23 mouse cellular contexts compared by ENCODE assay signal in the genomic region with DNA sequence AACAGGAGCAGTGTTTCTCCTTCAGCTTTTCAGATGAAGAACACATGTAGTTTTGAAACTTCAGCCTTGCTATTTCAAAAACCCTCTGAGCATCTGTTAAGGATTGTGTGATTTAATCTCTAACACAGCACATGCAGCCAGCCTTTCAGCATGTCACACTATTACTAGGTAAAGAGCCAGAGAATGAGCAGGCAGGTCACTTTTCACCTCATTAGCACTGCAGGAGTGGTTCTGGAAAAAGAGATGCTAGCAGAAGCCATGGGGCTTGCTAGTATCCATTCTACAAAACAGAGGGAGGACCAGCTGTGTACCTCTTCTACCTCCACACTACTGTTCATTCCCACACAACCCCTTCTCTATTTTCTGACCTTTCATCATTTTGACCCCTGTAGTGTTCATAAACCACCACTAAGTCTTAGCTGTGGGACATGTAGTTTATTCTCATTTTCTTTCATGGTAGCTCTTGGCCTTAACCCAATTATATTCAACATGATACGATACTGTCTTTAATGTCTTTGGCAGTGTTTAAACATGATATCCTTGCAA.
DNase-seq lines count a peak whose midpoint lies in the region; ATAC-seq lines count a peak whose summit lies in the region.
"Had no signal": no experiment of that assay in that cellular context is flagged by ENCODE, and none has a peak within 500 bp of the region (broad histone marks: within the 10 kb centered on the region; RNA-seq: fewer than 3 reads in every experiment).

No protein-coding gene starts in this region.

- no peak overlapping the region for H3K27ac ChIP-seq in embryonic facial prominence, embryonic 11.5 days (replicated peaks; ENCODE audit: low read depth, low read length)
- H3K27ac ChIP-seq in embryonic facial prominence, embryonic 10.5 days (replicated peaks), result no peak overlapping the region
- no peak overlapping the region for H3K27ac ChIP-seq in midbrain, embryonic 13.5 days
- H3K27ac ChIP-seq in midbrain, embryonic 10.5 days (replicated peaks), result no peak overlapping the region
- H3K27ac ChIP-seq: hindbrain, embryonic 13.5 days had no signal

- H3K4me2 ChIP-seq in embryonic facial prominence, embryonic 11.5 days (ENCODE audit: low read depth, low read length), result no peak overlapping the region
- no peak overlapping the region for H3K4me2 ChIP-seq in midbrain, embryonic 13.5 days (replicated peaks)
- H3K4me2 ChIP-seq: heart, embryonic 12.5 days; hindbrain, embryonic 13.5 days had no signal

- no peaks in the 10 kb centered on the region for H3K36me3 ChIP-seq in embryonic facial prominence, embryonic 11.5 days (replicated peaks; ENCODE audit: control insufficient read depth, insufficient read depth, low read depth, low read length)
- no peaks in the 10 kb centered on the region for H3K36me3 ChIP-seq in embryonic facial prominence, embryonic 10.5 days (replicated peaks)
- H3K36me3 ChIP-seq in midbrain, embryonic 13.5 days, result no peaks in the 10 kb centered on the region
- no peaks in the 10 kb centered on the region for H3K36me3 ChIP-seq in midbrain, embryonic 10.5 days
- H3K36me3 ChIP-seq: G1E; heart, embryonic 12.5 days; hindbrain, embryonic 13.5 days had no signal

- no peak; the same call in 1 of the 2 replicates for ATAC-seq in embryonic facial prominence, embryonic 11.5 days (replicated peaks; ENCODE audit: insufficient number of reproducible peaks, low FRiP score, low TSS enrichment, low read depth)
- peak; percentile 27; the same call in 1 of the 2 replicates for ATAC-seq in midbrain, embryonic 13.5 days
- no peak for ATAC-seq in CD4-positive, CD25-positive, alpha-beta regulatory T cell, adult 4 months
- ATAC-seq: intestine, embryonic 16.5 days had no signal

- no peak overlapping the region for H3K4me3 ChIP-seq in embryonic facial prominence, embryonic 11.5 days (ENCODE audit: low read depth, low read length)
- no peak overlapping the region for H3K4me3 ChIP-seq in embryonic facial prominence, embryonic 10.5 days
- H3K4me3 ChIP-seq in midbrain, embryonic 13.5 days (replicated peaks), result no peak overlapping the region
- no peak overlapping the region for H3K4me3 ChIP-seq in midbrain, embryonic 10.5 days
- H3K4me3 ChIP-seq: heart, embryonic 12.5 days; hindbrain, embryonic 13.5 days; myocyte had no signal

- no peaks in the 10 kb centered on the region for H3K27me3 ChIP-seq in embryonic facial prominence, embryonic 11.5 days (ENCODE audit: control insufficient read depth, insufficient read depth, low read length)
- H3K27me3 ChIP-seq in embryonic facial prominence, embryonic 10.5 days (replicated peaks; ENCODE audit: low read depth, poor library complexity, severe bottlenecking), result no peaks in the 10 kb centered on the region
- no peaks in the 10 kb centered on the region for H3K27me3 ChIP-seq in midbrain, embryonic 13.5 days
- H3K27me3 ChIP-seq in midbrain, embryonic 10.5 days (ENCODE audit: low read depth, poor library complexity, severe bottlenecking), result no peaks in the 10 kb centered on the region
- H3K27me3 ChIP-seq: heart, embryonic 12.5 days; hindbrain, embryonic 13.5 days had no signal

- no peak overlapping the region for H3K9ac ChIP-seq in embryonic facial prominence, embryonic 11.5 days (replicated peaks; ENCODE audit: low read length)
- H3K9ac ChIP-seq in midbrain, embryonic 13.5 days (replicated peaks), result no peak overlapping the region
- H3K9ac ChIP-seq: heart, embryonic 12.5 days; hindbrain, embryonic 13.5 days had no signal

- H3K4me1 ChIP-seq in embryonic facial prominence, embryonic 11.5 days (ENCODE audit: control insufficient read depth, insufficient read depth, low read length), result no peaks in the 10 kb centered on the region
- H3K4me1 ChIP-seq in embryonic facial prominence, embryonic 10.5 days, result no peaks in the 10 kb centered on the region
- no peaks in the 10 kb centered on the region for H3K4me1 ChIP-seq in midbrain, embryonic 13.5 days (replicated peaks)
- H3K4me1 ChIP-seq in midbrain, embryonic 10.5 days, result no peaks in the 10 kb centered on the region
- H3K4me1 ChIP-seq: heart, embryonic 12.5 days; hindbrain, embryonic 13.5 days had no signal

- WGBS in embryonic facial prominence, embryonic 11.5 days, result 79% methylated on average over 1 of the region's 1 CpGs
- WGBS in embryonic facial prominence, embryonic 10.5 days, result 77% methylated on average over 1 of the region's 1 CpGs
- WGBS in midbrain, embryonic 13.5 days, result 83% methylated on average over 1 of the region's 1 CpGs
- 95% methylated on average over 1 of the region's 1 CpGs for WGBS in midbrain, embryonic 10.5 days

- H3K9me3 ChIP-seq in embryonic facial prominence, embryonic 11.5 days (replicated peaks; ENCODE audit: control insufficient read depth, low read length), result no peaks in the 10 kb centered on the region
- H3K9me3 ChIP-seq in embryonic facial prominence, embryonic 10.5 days, result no peaks in the 10 kb centered on the region
- no peaks in the 10 kb centered on the region for H3K9me3 ChIP-seq in midbrain, embryonic 13.5 days
- no peaks in the 10 kb centered on the region for H3K9me3 ChIP-seq in midbrain, embryonic 10.5 days (replicated peaks)
- H3K9me3 ChIP-seq: G1E; heart, embryonic 12.5 days; hindbrain, embryonic 13.5 days had no signal

- peak; percentile 45 for DNase-seq in embryonic facial prominence, embryonic 11.5 days (ENCODE audit: low spot score)
- DNase-seq in embryonic facial prominence, embryonic 10.5 days (ENCODE audit: low spot score), result no peak
- no peak for DNase-seq in midbrain, embryonic 10.5 days (ENCODE audit: low spot score)
- DNase-seq in forelimb bud, embryonic 11.5 days (ENCODE audit: low read depth, low spot score), result peak; percentile 76
- peak; percentile 12 for DNase-seq in mesoderm, embryonic 11.5 days (ENCODE audit: low read depth, low spot score)
- DNase-seq in cerebellum, adult 11 months, result no peak
- DNase-seq: adrenal gland, postnatal 36 days; cerebellum, adult 8-10 months; gastrocnemius, postnatal 10 days; heart, adult 11 months; heart, postnatal 14 days; kidney, postnatal 36 days; liver; lung, postnatal 10 days; right cerebral cortex, postnatal 14 days; thymus, postnatal 4 days had no signal

Comparison
In these comparisons a context has a peak if more than half of its experiments do, and no peak if none do; other contexts are left out.
1. DNase-seq: peak in embryonic facial prominence, embryonic 11.5 days (single experiment), forelimb bud, embryonic 11.5 days (single experiment) and mesoderm, embryonic 11.5 days (single experiment); none in embryonic facial prominence, embryonic 10.5 days (single experiment), midbrain, embryonic 10.5 days (single experiment) and cerebellum, adult 11 months (single experiment).